Mouse (Mus musculus) gastrocnemius, postnatal 14 days (tissue): Measurements from ENCODE around the gene Tex261. TPM values are rescaled to one million over a fixed set of nuclear protein-coding genes. Genes with fewer than 3 reads are reported as not detected.
"Not testable (repeated sequence)": the region's sequence is repeated elsewhere in the genome, so short reads cannot be mapped to it uniquely, and the experiment has no call there.

Experiments
- DNase-seq: peaks from one replicate; pipeline ENCODE4 v3.0.0; 2021; ENCODE audit warnings: mixed read lengths
- intact Hi-C: fragments of 180-260 bp; cut with DNase I; formaldehyde crosslinking; loops from one replicate; pipeline ENCODE4 v1.15.1; 2025; ENCODE audit warnings: low total_unique reads
- long read RNA-seq, 2 experiments: library from polyadenylated mRNA; stranded (forward); transcript quantifications; one replicate each; pipeline ENCODE4 v2.0.0; 2021
- total RNA-seq, 2 experiments: library from RNA; stranded (reverse); gene quantifications; 2 replicates each; pipeline ENCODE4 v1.2.3; 2021

Gene Tex261
- total RNA-seq = 10 to 100 TPM; 35.5 to 35.8 TPM
- long read RNA-seq, experiment 1, transcript Tex261-201 (6 exons, 2,984 nt) = major isoform, 91 of 98 reads
- long read RNA-seq, experiment 1, partial matches to known transcripts = 1 of 98 reads
- long read RNA-seq, experiment 1, other reads (novel, unspliced or antisense) = 5 of 98 reads
- long read RNA-seq, experiment 2, transcript Tex261-201 (6 exons, 2,984 nt) = major isoform, 80 of 99 reads
- long read RNA-seq, experiment 2, partial matches to known transcripts = 2 of 99 reads
- long read RNA-seq, experiment 2, other reads (novel, unspliced or antisense) = 17 of 99 reads

- intact Hi-C loops = loop anchor here (5.0 kb wide), 1 partner anchor 198 kb away; no protein-coding TSS in a partner anchor
- DNase-seq = peak; percentile 93
Measured at GRCm38 (mm10) chr6:83775638-83776293, at the start of gene Tex261. Gene Tex261, minus strand, starts transcription at chr6:83775813.

GRCm38 (mm10) chr6:83821856-83822255 is 46.2 kb upstream of the Tex261 start:
- intact Hi-C loops = no loop called here

DNA sequence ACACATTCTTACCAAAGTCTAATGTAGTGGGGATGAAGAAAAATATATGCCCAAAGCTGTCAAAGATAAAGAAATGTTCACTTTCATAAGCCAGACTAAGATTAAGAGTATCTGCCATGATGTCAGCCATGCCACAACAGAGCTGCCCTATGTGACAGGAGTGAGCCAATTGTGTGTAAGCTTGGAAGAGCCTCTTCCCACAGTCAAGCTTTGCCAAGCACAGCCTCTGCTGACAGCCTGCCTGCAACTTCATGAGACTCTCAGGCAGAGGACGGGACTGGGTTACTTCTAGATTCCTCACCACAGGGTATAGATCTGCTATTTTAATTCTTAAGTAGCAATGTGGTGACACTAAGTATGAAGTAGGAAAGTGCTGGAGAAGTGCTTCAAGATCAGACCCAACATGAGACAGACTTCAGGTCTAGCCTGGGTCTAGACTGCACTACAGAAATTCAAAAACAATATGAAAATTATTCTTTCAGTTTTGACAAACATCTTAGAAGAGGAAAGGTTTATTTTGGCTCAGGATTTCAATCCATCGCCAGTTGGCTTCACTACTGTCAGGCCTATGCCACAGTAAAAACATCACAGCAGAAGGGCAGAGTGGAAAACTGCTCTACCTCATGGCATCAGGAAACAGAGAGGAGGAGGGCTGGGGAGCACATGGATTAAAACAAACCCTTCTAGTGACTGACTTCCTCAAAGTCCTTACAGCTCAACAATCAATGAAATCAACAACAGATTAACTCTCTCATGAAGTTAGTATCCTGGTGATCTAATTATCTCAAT is 45.3 kb upstream of the Tex261 start:
- no peak for DNase-seq
- intact Hi-C loops = no loop called here

More at GRCm38 (mm10) chr6:83821856-83822255, 46.2 kb upstream of the Tex261 start:
- DNase-seq = no peak

DNA sequence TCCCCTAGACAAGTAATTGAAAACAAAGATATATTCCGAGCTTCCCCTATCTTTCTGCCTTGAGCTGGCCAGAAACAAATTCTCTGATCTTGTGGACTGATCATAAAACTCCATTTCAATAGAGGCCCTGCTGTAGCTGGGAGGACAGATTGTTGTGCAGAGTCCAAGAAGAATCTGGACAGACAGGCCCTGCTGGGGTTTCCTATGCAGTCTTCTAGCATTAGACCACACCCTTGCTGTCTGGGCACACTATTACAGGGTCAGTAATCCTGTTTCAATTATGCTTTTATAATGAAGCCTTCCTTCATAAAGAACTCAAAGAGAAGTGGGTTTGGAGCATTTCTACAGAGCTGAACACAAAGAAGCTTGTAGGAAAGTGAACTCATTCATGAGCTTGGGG is 43.4 kb upstream of the Tex261 start:
- intact Hi-C loops = no loop called here
- no peak for DNase-seq

DNA sequence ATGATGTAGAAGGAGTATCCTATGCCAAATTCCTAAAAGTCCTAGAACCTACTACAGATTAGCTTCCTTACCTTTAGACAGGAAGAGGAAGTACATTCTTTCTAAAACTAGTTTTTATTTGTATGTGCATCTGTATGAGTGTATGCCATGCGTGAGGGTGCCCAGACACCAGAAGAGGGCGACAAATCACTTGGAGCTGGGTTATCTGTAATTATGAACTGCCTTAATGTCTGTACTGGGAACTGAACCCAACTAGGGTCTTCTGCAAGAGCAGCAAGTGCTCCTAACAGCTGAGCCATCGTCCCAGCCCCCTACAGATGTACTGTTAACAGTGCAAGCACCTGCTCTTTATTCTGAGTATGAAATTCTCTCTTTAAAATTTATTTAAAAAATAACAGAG is 40.2 kb upstream of the Tex261 start:
- intact Hi-C loops = no loop called here

DNA sequence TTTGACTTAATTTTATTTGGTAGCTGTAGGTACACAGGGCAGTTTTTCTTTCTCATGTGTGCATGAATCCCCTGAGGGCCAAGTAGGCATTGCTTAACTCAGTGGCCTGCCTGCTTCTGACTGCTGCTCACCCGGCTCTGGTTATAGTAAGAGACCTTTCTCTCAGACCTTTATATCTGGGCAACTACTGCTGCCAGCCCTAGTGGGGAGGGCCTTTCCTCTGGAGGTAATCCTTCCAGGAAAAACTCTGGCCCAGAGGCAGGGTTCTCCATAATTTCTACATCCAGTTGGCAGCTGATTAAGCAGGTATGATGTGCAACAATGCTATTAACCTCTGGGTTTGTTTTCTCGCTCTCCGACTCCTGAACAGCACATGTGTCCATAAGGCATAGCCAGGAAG is 27.2 kb upstream of the Tex261 start:
- intact Hi-C loops = no loop called here
- no peak for DNase-seq

More for the DNA sequence above, 40.2 kb upstream of the Tex261 start:
- DNase-seq = no peak

- intact Hi-C loops = no loop called here
- no peak for DNase-seq
Measured at GRCm38 (mm10) chr6:83802033-83802432, 26.4 kb upstream of the Tex261 start.

DNA sequence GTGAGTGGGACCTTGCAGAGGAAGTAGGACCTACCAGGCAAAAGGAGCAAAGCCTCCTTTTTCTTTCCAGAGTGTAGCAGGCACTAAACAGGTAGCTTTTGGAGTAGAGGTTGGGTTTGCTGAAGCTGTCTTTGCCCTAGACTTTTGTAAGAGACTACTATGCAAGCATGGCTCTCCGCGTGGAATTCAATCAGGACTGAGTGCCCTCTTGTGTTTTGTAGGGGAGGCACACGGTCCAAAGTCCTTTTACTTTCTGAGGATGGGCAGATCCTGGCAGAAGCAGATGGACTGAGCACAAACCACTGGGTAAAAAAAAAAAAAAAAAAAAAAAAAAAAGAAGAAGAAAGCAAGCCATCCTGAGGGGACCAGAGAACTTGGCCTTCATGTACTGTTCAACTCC is 21.1 kb upstream of the Tex261 start:
- DNase-seq = no peak
- intact Hi-C loops = no loop called here

- intact Hi-C loops = no loop called here
- no peak for DNase-seq
Measured at GRCm38 (mm10) chr6:83795492-83795900, 19.9 kb upstream of the Tex261 start.

GRCm38 (mm10) chr6:83794760-83795296 is 19.2 kb upstream of the Tex261 start, which contains the start of gene Nagk:
Gene Nagk, plus strand, starts transcription at chr6:83794982.
- intact Hi-C loops = no loop called here
- peak; percentile 92 for DNase-seq

DNA sequence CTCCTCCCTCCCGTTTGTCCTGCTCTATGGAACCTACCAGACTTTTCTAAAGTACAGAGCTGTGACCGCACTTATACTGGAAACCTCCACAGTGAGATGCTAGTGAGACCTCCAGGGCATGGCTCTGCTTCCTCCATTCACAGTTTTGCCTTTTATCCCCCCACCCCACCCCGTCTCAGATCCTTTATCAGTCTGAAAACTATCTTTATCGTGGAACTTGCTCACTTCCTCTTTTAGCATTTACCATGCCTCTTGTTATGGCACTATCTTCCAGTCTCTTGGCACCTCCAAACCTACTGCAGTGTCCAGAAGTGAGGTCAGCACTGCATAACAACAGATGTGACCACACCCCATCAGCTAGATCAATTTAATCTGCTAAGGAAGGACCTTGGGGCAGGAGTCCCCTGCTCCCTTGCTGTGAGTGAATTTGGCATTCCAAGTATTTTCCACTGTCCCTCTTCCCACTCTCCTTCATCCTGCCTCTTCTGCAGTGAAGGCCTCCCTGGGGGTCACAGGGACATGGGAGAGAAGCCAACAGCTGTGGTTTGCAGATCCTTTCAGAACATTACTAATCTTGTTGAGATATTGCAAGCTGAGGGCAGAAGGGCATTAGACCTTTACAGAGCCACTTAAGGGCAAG is 15.8 kb upstream of the Tex261 start:
- no peak for DNase-seq
- intact Hi-C loops = no loop called here

- intact Hi-C loops = not testable (repeated sequence)
Measured at GRCm38 (mm10) chr6:83790533-83790932, 14.9 kb upstream of the Tex261 start.

DNA sequence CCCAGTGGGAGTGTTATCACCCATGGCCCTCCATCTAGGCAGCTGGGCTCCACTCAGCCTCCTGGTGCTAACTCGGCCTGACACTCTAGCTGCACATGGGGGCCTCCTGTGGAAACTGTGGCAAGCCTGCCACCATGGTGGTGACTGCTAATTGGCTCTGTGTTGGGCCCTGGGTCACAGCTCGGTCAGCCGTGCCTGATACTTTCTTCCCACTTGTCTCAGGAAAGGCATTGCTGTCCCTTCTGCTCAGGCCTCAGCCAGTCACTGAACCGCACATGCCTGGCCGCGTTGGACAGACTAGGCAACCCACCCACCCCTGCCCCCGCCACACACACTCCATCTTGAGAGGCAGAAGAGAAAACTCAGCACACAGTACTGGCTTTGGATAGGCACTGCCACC is 12.9 kb upstream of the Tex261 start:
- no peak for DNase-seq
- intact Hi-C loops = no loop called here

More at GRCm38 (mm10) chr6:83790533-83790932, 14.9 kb upstream of the Tex261 start:
- not testable (repeated sequence) for DNase-seq

DNA sequence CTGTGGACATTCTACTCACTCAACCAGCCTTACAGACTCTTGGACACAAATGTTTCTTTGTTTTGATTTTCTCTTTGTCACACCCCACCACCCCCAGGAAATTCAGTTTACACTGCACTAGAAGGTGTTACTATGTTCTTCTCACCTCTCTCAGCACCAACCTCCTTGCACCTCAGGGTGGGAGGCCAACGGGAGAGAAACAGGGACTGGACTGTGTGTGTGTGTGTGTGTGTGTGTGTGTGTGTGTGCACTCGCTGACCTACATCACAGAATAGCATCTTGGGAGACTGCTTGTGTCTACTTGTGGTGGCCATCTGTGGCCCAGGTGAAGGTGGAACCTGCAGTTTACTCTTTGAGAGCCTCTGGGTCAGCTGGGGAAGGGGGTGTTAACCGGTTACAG is 10.8 kb upstream of the Tex261 start:
- intact Hi-C loops = no loop called here
- no peak for DNase-seq

DNA sequence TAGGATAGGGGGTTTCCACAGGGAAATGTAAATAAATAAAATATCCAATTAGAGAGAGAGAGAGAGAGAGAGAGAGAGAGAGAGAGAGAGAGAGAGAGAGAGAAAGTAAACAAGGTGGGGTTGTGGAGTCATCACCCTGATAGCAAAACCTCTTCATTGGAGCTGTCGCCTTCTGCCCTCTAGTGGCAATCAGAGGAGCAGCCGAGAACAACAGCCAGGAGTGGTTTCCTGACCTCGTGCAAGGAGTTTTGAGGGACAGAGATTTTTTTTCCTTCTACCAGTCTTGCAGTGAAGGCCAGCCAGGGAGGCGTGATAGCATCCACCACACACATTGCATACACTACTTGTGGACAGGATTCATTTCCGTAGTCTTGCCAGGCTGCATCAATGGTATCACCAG is 3.4 kb upstream of the Tex261 start:
- intact Hi-C loops = loop anchor here (5.0 kb wide), 1 partner anchor 202 kb away; no protein-coding TSS in a partner anchor
- DNase-seq = peak; percentile 39

GRCm38 (mm10) chr6:83778306-83778705 is 2.7 kb upstream of the Tex261 start:
- intact Hi-C loops = loop anchor here (5.0 kb wide), 1 partner anchor 201 kb away; no protein-coding TSS in a partner anchor
- DNase-seq = no peak

DNA sequence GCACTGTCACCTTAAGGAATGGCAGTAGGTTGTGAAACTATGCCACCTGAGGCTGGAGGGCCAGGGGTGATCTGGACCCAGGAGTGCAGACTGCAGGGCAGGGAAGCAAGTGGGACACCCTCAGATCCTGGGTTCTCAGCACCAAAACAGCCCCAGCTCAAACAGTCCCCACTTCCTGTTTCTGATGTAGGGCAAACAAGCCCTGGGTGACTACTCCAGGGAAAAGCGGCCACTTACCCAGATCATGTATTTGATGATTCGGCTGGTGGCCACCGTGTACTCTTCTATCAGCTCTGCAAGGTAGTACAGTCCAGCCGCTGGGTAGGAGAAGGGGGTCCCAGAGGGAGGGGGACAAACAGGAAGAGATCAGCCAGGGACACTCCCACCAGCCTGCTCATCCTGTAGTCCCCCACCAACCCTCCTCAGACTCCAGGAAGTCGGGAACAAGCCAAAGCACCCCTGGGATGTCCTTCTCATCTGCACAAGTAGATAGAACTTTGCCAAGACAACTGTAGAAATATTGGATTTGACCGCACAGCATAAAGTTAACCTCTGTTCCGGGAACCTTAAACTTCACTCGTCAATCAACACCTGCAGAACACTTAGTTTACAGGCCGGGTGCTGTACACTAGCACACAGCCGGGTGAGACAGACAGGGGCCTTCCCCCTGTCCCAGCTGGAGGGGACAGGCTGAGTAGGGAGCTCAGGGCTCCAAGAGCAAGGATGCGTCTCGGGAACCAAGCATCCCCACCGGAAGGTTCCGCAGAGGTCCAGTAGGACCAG is 641 bp downstream of the Tex261 start:
- intact Hi-C loops = loop anchor here (5.0 kb wide), 1 partner anchor 198 kb away; no protein-coding TSS in a partner anchor
- no peak for DNase-seq

GRCm38 (mm10) chr6:83774126-83774525 is 1.5 kb downstream of the Tex261 start:
- intact Hi-C loops = no loop called here
- DNase-seq = no peak

GRCm38 (mm10) chr6:83768485-83768884 is 7.1 kb downstream of the Tex261 start:
- no peak for DNase-seq
- intact Hi-C loops = no loop called here
